Mouse (Mus musculus): Measurements from ENCODE around the gene Bcl9l.

Bcl9l gene

GRCm38 (mm10) chr9:44483510-44484044 lies 952 bp downstream of the Bcl9l start:
- peak in 1 of 2 experiments; percentile 68 for DNase-seq (ENCODE audit: low spot score in 2 of 2)

GRCm38 (mm10) chr9:44484311-44485104 lies 1.9 kb downstream of the Bcl9l start:
- no peak for DNase-seq (ENCODE audit: low spot score in 2 of 2)

DNA sequence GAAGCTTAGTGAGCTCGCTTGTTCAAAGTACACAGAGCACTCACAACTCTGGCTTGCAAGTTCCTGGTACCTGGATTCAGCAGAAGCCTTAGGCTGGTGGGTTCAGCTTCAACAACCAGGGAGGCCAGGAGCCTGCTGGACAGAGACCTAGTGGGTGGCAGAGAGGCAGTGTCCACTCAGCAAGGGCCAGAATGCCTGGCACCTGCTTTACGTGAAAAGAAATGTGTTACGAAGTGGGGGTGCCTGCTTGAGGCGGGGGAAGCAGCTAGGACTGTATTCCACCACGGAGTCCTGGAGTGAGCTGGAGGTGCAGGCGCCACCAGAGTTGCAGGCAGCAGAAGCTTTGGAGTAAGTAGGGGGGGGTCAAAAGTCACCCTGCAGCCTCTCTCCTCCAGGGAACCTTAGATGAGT lies 2.5 kb downstream of the Bcl9l start:
- DNase-seq (ENCODE audit: low spot score in 2 of 2), result no peak

- no peak for DNase-seq (ENCODE audit: low spot score in 2 of 2)
Measured at GRCm38 (mm10) chr9:44485516-44486161, 3.0 kb downstream of the Bcl9l start.

DNA sequence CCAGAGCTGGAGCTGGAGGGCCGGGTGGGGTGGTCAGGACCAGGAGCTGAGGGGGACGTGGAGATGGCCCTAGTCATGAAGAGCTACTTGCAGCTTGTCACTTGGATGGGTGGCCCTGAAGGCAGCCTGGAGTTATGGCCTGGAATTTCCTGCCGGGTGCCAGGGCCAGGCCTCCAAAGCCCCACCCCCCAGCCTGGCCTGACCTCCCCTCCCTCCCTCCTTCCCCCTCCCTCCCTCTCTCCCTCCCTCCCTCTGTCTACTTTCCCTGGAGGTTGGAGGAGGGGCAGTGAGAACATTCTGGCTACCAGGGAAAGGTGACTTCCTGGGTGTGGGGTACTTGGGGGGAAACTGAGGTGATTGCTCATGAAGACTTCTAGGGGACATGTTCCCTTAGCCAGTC lies 3.7 kb downstream of the Bcl9l start:
- no peak for DNase-seq (ENCODE audit: low spot score in 2 of 2)

DNA sequence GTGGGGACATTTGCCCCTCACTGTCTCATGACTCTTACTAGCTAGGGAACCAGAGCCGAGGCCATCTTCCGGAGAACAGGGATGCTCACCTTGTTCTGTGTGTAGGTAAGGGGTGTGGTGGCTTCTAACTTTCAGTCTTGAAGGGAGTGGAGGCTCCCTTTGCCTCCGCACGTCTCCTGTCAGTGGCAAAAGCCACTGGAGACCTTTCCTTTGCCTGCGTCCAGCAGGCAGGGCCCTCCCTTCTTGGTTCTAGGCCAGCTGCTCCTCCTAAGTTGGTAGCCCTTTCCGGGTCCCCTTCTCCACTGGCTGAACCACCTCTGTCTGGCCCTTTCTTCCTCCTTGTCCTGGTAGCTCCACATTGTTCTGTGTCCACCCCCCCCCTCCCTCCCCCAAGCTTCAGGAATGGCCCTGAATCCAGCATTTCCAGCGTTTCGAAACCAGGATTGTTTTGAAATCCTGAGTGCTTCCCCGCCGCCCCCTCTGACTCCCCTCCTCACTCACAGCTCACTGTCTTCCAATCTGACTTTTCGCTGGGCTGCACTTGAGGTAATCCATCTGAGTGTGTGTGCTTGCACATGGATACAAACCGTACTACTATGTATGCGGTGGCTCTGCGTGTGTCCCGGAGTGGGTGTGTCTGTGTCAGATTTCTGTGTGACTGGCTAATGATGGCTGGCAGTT lies 4.3 kb downstream of the Bcl9l start:
- no peak for DNase-seq (ENCODE audit: low spot score in 2 of 2)

DNA sequence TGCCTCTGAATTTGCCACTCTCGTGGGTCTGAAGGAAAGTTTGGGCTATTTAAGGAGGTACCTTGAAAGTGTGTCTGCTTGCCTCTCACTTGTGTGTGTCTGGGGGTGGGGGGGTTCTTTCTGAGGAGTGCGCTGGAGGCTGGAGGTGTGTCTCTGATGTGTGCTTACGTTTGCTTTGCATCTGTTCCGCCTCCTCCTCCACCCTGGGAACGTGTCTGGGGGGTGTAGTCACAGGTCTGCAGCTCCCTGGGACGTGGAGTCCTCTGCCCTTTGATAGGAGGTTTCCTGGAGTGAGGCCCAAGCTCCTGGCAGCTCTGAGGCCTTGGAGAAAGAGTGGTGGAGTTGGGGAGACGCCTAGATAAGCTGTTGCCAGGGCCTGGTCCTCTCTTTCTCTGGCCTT lies 4.8 kb downstream of the Bcl9l start:
- no peak for DNase-seq (ENCODE audit: low spot score in 2 of 2)

DNA sequence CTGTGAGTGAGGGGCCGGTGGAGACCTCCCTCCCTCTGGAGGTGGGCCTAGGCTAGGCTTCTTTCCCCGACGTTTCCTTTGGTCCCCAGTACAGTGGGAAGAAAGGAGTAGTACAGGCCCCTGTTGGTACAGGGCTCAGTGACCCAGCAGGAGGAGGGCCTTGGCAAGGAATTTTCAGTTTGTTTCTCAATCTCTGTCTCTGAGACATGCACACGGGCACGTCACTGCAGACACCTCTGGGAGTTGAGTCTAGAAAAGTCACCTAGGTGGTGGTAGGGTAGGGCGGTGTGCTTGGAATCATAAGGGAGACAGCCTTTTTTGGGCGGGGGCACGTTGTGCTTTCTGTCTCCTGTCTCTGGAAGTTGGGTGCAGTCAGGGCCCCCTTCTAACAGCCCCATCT lies 5.8 kb downstream of the Bcl9l start:
- DNase-seq (ENCODE audit: low spot score in 2 of 2), result no peak

GRCm38 (mm10) chr9:44488855-44489381 lies 6.3 kb downstream of the Bcl9l start:
- no peak for DNase-seq (ENCODE audit: low spot score in 2 of 2)

DNA sequence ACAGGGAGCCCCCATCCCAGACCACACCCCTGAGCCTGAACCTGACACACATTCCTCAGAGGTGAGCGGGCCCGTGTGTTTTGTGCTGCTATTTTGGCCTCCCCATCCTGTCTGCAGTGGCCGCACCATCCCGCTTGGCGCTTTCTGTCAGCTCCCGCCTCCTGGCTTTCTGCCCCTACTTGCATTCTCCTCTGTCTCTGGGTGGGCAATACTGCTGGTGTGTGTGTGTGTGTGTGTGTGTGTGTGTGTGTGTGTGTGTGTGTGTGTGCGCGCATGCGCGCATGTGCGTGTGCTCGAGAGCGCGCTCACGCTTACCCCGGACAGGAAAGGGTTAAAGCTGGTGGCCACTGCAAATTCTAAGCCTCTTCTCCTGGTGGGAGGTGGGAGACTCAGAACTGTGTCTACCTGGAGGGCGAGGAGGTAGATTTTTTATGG lies 7.0 kb downstream of the Bcl9l start:
- DNase-seq (ENCODE audit: low spot score in 2 of 2), result no peak

DNA sequence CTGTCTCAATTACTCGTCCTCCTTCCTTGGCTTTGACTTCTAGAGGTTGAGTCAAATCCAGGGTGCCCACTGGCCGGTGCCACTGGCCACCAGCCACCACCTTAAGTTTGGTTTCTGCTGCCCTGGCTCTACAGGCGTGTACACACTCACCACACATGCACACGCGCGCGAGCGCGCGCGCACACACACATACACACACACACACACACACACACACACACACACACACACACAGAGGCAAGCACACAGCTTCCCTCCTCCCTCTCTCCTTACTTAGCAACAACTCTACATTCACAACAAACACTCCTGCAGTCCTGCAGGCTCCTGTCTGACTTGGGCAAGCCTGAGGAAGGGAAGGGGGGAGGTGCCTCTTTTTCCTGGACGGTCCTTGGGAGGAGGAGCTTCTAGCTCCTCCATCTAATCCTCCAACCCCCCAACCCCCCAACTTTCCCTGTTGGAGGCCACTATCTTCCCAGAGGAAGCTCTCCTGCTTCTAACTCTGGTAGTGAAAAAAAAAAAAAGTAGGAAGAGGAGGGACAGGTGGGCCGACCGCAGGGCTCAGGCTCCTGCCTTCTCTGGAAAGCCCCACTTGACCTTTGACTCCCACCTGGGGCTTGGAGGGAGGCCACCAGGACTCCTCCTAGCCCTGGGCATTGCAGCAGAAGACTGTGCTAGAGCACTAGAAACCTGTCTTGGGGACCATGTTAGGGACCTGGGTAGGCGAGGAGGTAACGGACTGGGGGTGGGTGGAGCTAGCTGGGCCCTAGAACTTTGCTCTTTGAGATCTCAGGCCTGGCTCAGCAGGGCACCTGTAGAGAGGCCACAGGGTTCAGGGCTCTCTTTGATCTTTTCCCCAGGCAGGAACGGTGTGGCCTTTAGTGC lies 7.7 kb downstream of the Bcl9l start:
- no peak for DNase-seq (ENCODE audit: low spot score in 2 of 2)

- no peak for DNase-seq (ENCODE audit: low spot score in 2 of 2)
Measured at GRCm38 (mm10) chr9:44491351-44491750, 8.7 kb downstream of the Bcl9l start.

- no peak for DNase-seq (ENCODE audit: low spot score in 2 of 2)
Measured at GRCm38 (mm10) chr9:44492631-44493461, 10.2 kb downstream of the Bcl9l start.

DNA sequence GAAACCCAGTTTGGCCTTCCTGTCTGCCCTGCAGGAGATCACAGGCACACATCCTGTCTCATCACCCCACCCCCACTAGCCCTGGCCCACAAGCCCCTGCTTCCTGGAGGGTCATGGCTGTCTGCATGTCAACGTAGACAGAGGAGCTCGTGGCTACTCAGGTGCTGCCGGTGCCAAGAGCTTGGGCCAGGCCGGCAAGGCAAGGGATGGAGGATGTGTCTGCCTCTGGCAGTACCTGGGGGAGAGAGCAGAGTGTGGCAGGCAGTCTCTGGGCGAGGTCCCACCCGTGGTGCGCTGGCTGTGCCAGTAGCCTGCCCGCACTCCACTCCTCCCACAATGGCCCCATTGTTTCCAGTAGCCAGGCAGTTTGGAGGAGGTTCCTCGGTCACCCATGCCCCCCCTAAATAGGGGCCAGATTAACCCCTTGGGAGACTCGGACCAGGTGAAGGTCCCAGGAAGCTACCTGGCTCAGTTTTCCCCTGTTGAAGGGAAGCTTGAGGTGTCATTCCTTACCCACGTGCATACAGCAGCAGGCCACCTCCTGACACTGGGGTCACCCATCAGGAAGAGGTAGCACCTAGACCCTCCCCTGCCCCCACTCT lies 11.7 kb downstream of the Bcl9l start:
- DNase-seq (ENCODE audit: low spot score in 2 of 2), result no peak

- no peak for DNase-seq (ENCODE audit: low spot score in 2 of 2)
Measured at GRCm38 (mm10) chr9:44494863-44495809, 12.5 kb downstream of the Bcl9l start.

DNA sequence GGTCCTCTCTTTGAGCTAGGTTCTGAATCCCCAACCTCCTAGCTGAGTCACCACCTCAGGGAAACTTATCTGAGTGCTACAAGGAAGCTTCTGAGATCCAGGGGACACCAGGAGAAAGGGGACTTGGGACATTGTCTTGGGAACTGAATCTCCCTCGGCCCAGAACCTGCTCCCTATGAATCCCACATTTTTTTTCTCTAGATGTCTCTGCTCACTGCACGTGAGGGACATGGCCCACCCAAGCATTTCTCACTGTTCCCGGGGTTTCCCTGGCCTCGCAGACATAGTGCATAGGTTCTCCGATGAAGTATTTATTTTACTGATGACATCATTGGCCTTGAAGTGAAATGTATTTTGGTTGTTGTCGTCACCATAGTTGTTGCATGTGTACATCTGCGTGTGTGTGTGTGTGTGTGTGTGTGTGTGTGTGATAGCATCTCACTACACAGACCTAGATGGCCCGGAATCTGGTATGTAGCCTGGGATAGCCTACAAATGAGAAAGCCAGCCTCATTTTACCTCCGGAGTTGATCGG lies 13.3 kb downstream of the Bcl9l start:
- DNase-seq (ENCODE audit: low spot score in 2 of 2), result no peak

- no peak for DNase-seq (ENCODE audit: low spot score in 2 of 2)
Measured at GRCm38 (mm10) chr9:44496803-44497461, 14.3 kb downstream of the Bcl9l start.

All from cerebellum, postnatal 4 days (tissue).